Mouse (Mus musculus) embryonic facial prominence, embryonic 15.5 days (tissue): ENCODE results near the gene Iqcd. TPM values are rescaled to one million over a fixed set of nuclear protein-coding genes. Genes with fewer than 3 reads are reported as not detected.

ENCODE experiments used
- ATAC-seq: fragments of 200-750 bp; cut with Nextera tagmentation; 2 replicates; pipeline ENCODE4 v1.8.0; 2017; ENCODE audit warnings: low read depth, moderate TSS enrichment; ENCODE audit not compliant: insufficient number of reproducible peaks, low FRiP score, low TSS enrichment
- H3K27ac ChIP-seq: fragments of 300-500 bp; sonication (generic); replicated peaks from 2 replicates; pipeline ENCODE4 v1.5.1; 2015; ENCODE audit warnings: mild to moderate bottlenecking, inconsistent platforms
- H3K27me3 ChIP-seq: fragments of 300-500 bp; sonication (generic); 2 replicates; pipeline ENCODE4 v1.6.1; 2015; ENCODE audit warnings: inconsistent platforms
- H3K36me3 ChIP-seq: fragments of 300-500 bp; sonication (generic); 2 replicates; pipeline ENCODE4 v1.6.1; 2015; ENCODE audit warnings: mild to moderate bottlenecking, inconsistent platforms
- H3K4me1 ChIP-seq: fragments of 300-500 bp; sonication (generic); 2 replicates; pipeline ENCODE4 v1.6.1; 2015; ENCODE audit warnings: inconsistent platforms
- H3K4me2 ChIP-seq: fragments of 300-500 bp; sonication (generic); replicated peaks from 2 replicates; pipeline ENCODE4 v1.6.1; 2015; ENCODE audit warnings: mild to moderate bottlenecking, inconsistent platforms
- H3K4me3 ChIP-seq: fragments of 300-500 bp; sonication (generic); replicated peaks from 2 replicates; pipeline ENCODE4 v1.5.1; 2015; ENCODE audit warnings: mild to moderate bottlenecking, inconsistent platforms
- H3K9ac ChIP-seq: fragments of 300-500 bp; sonication (generic); 2 replicates; pipeline ENCODE4 v1.6.1; 2015; ENCODE audit warnings: inconsistent platforms
- H3K9me3 ChIP-seq: fragments of 300-500 bp; sonication (generic); replicated peaks from 2 replicates; pipeline ENCODE4 v1.6.1; 2016; ENCODE audit warnings: inconsistent platforms
- WGBS: fragments of 180-500 bp; shearing (Covaris S2); methylation state at CpG from one replicate; pipeline ENCODE4 v1.1.7; 2015; 5-methylcytosine and 5-hydroxymethylcytosine counted together
- polyA plus RNA-seq: library from polyadenylated mRNA; unstranded; fragments of >200 nt; fragmentation: Nextera tagmentation; extraction: Ambion mirVana; gene quantifications from 2 replicates; pipeline ENCODE4 v1.2.1, GENCODE M21; 2015

The Iqcd gene
- polyA plus RNA-seq, 1 experiment from 2014 or later, result 3.2 TPM

DNA sequence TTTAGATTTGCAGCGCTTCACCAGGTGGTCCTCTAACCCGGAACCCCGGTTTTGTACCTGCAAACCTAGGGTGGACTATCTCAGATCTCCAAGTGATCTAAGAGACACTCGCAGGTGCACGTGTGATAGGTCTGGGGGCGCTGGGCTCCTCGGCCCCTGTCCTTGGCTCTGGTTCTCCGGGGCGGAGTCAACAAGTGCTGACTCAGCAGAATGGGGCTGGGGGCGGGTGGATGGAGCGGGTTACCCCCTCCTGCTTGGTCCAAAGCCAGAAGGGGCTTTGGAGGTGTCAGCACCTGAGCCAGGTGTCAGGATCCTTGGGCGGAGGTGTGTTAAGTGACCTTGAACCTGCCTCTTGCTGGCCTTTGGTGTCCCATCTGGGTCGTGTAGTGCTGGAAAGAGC is 61.1 kb downstream of the Iqcd start:
- Histone ChIP-seq H3K4me2 (no peak overlapping the region), H3K27me3 (peaks cover 54% of the 10 kb centered on the region), H3K27ac (no peak overlapping the region), H3K36me3 (no peaks in the 10 kb centered on the region), H3K9ac (no peak overlapping the region), H3K4me3 (no peak overlapping the region), H3K4me1 (peaks cover 14% of the 10 kb centered on the region), H3K9me3 (no peaks in the 10 kb centered on the region)
- WGBS, result 23% methylated on average over 13 of the region's 13 CpGs
- ATAC-seq, result no peak

DNA sequence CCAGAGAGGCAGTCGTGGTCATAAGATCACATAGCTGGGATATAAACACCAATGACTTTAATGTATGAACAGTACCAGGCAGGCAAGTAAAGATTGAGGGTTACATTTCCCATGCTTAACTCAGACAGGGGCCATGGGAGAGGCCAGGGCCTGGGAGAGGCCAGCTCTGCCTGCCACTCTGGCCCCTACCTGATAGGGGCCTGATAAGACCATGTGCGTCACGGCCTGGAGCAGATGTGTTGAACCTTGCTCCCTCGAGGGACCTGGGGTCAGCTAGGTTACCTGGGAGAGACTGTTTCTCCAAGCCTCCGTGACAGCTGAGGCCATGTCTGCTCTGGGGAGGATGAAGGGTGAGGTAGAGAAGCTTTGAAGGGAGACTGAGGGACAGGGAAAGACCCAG is 62.4 kb downstream of the Iqcd start:
- WGBS, result 64% methylated on average over 5 of the region's 5 CpGs
- peaks cover 14% of the 10 kb centered on the region for H3K4me1 ChIP-seq

DNA sequence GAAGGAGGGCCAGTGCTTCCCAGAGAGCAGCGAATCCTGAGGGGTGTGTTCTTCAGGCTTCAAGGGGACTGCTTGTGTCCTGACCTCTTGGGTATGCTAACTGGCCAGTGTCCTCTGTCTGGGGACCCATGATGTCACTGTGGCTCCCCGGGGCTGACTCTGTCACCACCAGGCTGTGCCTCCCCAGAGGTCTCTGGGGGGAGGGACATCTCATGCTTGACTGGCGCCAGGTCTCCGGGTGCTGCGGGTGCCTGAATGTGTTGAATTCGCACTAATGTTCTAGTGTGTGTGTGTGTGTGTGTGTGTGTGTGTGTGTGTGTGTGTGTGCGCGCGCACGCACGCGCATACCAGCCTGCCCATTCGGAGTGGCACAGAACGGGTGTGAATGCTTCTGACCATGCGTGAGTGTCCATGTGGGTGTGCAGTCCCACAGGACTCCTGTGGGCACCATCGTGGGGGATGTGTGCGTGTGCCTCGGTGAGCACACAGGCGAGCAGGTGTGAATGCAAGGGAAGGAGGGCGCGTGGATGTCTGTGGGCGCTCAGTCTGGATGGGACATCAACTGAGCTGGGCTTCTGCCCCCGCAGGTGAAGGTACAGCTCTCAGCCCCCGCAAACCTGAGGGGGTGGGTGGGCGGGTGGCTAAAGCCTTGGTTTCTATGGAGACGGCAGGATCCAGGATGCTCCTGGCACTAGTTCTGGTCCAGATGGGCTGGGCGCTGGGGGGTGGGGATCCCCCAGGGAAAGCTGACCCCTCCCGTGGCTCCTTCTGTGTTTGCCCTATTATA is 64.3 kb downstream of the Iqcd start:
- H3K27me3 ChIP-seq, result peaks cover 37% of the 10 kb centered on the region
- WGBS, result 77% methylated on average over 28 of the region's 28 CpGs
- no peaks in the 10 kb centered on the region for H3K9me3 ChIP-seq
- no peak overlapping the region for H3K4me2 ChIP-seq
- no peaks in the 10 kb centered on the region for H3K36me3 ChIP-seq
- no peak overlapping the region for H3K27ac ChIP-seq
- peaks cover 14% of the 10 kb centered on the region for H3K4me1 ChIP-seq
- H3K9ac ChIP-seq, result no peak overlapping the region
- H3K4me3 ChIP-seq, result no peak overlapping the region
- ATAC-seq, result no peak

More for the DNA sequence above, 62.4 kb downstream of the Iqcd start:
- no peak overlapping the region for H3K4me2 ChIP-seq
- peaks cover 54% of the 10 kb centered on the region for H3K27me3 ChIP-seq
- no peaks in the 10 kb centered on the region for H3K36me3 ChIP-seq
- no peaks in the 10 kb centered on the region for H3K9me3 ChIP-seq
- H3K27ac ChIP-seq, result no peak overlapping the region
- no peak for ATAC-seq
- no peak overlapping the region for H3K9ac ChIP-seq
- H3K4me3 ChIP-seq, result no peak overlapping the region

DNA sequence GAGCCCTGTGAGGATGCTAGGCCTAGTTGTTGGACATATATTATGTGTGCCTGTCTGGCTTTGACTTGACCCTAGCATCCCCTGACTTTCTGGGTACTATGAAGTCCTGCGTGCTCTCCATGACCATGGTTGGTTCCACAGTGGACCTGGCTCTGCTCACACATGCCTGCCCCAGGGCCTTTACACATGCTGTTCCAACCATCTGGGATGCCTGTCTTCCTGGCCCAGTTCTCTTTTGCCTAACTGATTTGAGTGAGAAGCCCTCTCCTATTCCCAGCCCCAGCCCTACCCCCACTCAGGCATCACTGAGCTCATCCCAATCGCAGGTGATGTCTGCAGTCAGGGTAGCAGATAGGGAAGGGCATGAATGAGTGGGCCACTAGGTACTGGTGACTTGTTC is 65.1 kb downstream of the Iqcd start:
- H3K36me3 ChIP-seq, result no peaks in the 10 kb centered on the region
- H3K4me3 ChIP-seq, result no peak overlapping the region
- H3K27ac ChIP-seq, result no peak overlapping the region
- 95% methylated on average over 2 of the region's 2 CpGs for WGBS
- no peak overlapping the region for H3K9ac ChIP-seq
- peaks cover 6% of the 10 kb centered on the region for H3K4me1 ChIP-seq
- no peak for ATAC-seq
- peaks cover 29% of the 10 kb centered on the region for H3K27me3 ChIP-seq
- no peaks in the 10 kb centered on the region for H3K9me3 ChIP-seq
- no peak overlapping the region for H3K4me2 ChIP-seq

DNA sequence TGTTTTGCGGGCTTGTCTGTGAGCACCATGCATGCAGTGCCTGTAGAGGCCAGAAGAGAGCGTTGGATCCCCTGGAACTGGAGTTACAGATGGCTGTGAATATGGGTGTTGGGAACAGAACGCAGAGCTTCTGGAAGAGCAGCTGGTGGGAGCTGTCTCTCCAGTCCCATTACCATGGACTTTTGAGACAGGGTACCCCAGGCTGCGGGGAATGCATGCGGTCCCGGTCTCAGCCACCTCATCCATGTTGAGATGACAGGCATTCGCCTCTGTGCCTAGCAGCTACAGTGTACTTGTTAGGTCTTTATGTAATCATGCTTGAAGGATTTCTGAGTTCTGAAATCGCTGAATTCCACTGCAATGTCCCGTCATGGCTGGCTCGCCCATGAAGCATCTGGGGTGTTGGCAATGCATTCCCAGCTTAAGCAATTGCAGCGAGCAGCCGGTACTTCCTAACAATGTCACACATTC is 67.5 kb downstream of the Iqcd start:
- peaks cover 7% of the 10 kb centered on the region; the same call in 1 of the 2 replicates for H3K27me3 ChIP-seq
- H3K4me2 ChIP-seq, result no peak overlapping the region
- no peak for ATAC-seq
- 74% methylated on average over 12 of the region's 12 CpGs for WGBS
- H3K9me3 ChIP-seq, result no peaks in the 10 kb centered on the region
- no peak overlapping the region for H3K4me3 ChIP-seq
- no peak overlapping the region for H3K9ac ChIP-seq
- no peak overlapping the region for H3K27ac ChIP-seq
- no peaks in the 10 kb centered on the region for H3K36me3 ChIP-seq
- H3K4me1 ChIP-seq, result no peaks in the 10 kb centered on the region

Other genes starting within 250 kb of the Iqcd start
- 0.05 TPM in 2 replicates for gene Lhx5, start 157.3 kb upstream of the Iqcd start, polyA plus RNA-seq
- 0.95 and 1.7 TPM in 2 replicates for gene Sdsl, start 116.2 kb upstream of the Iqcd start, polyA plus RNA-seq
- gene Sds, start 112.5 kb upstream of the Iqcd start, polyA plus RNA-seq, result not detected in 2 replicates
- 58.6 and 67.9 TPM in 2 replicates for gene Plbd2, start 85.4 kb upstream of the Iqcd start, polyA plus RNA-seq
- 9.0 and 9.3 TPM in 2 replicates for gene Slc8b1, start 77.8 kb upstream of the Iqcd start, polyA plus RNA-seq
- 28.4 and 28.6 TPM in 2 replicates for gene Tpcn1, start 343 bp upstream of the Iqcd start, polyA plus RNA-seq
- 15.5 and 15.8 TPM in 2 replicates for gene Rita1, start 23.6 kb downstream of the Iqcd start, polyA plus RNA-seq
- gene Ddx54, start 23.7 kb downstream of the Iqcd start, polyA plus RNA-seq, result 43.4 and 44.5 TPM in 2 replicates
- gene Cfap73, start 45.2 kb downstream of the Iqcd start, polyA plus RNA-seq, result 0.92 and 2.5 TPM in 2 replicates
- 1.2 and 1.3 TPM in 2 replicates for gene Rasal1, start 59.8 kb downstream of the Iqcd start, polyA plus RNA-seq
- 6.2 and 7.7 TPM in 2 replicates for gene Dtx1, start 122.9 kb downstream of the Iqcd start, polyA plus RNA-seq
- gene Oas2, start 160.8 kb downstream of the Iqcd start, polyA plus RNA-seq, result 0.72 and 1.3 TPM in 2 replicates
- gene Oas3, start 188.6 kb downstream of the Iqcd start, polyA plus RNA-seq, result 0.13 and 0.14 TPM in 2 replicates
- gene Oas1e, start 206.5 kb downstream of the Iqcd start, polyA plus RNA-seq, result not detected in 2 replicates
- 0.34 and 0.65 TPM in 2 replicates for gene Oas1c, start 223.5 kb downstream of the Iqcd start, polyA plus RNA-seq